Mouse (Mus musculus) hindbrain, embryonic 15.5 days (tissue): ENCODE data around the gene Usp9x. TPM values are rescaled to one million over a fixed set of nuclear protein-coding genes. Genes with fewer than 3 reads are reported as not detected.
A peak's percentile ranks its signal among the peaks of the same experiment; 100 is the strongest.

Experiments
- ATAC-seq: fragments of 200-750 bp; cut with Nextera tagmentation; 2 replicates; pipeline ENCODE4 v1.8.0; 2017; ENCODE audit warnings: low read depth, moderate number of reproducible peaks, moderate TSS enrichment; ENCODE audit not compliant: low FRiP score
- H3K27ac ChIP-seq: fragments of 300-500 bp; sonication (generic); replicated peaks from 2 replicates; pipeline ENCODE4 v1.5.1; 2015; ENCODE audit warnings: mild to moderate bottlenecking, inconsistent platforms
- H3K27me3 ChIP-seq: fragments of 300-500 bp; sonication (generic); 2 replicates; pipeline ENCODE4 v1.6.1; 2015; ENCODE audit warnings: control low read depth, inconsistent platforms
- H3K36me3 ChIP-seq: fragments of 300-500 bp; sonication (generic); 2 replicates; pipeline ENCODE4 v1.6.1; 2015; ENCODE audit warnings: control low read depth, inconsistent platforms
- H3K4me1 ChIP-seq: fragments of 300-500 bp; sonication (generic); replicated peaks from 2 replicates; pipeline ENCODE4 v1.6.1; 2015; ENCODE audit warnings: control low read depth, inconsistent platforms
- H3K4me2 ChIP-seq: fragments of 300-500 bp; sonication (generic); 2 replicates; pipeline ENCODE4 v1.6.1; 2015; ENCODE audit warnings: moderate library complexity, mild to moderate bottlenecking, inconsistent platforms
- H3K4me3 ChIP-seq: fragments of 300-500 bp; sonication (generic); 2 replicates; pipeline ENCODE4 v1.5.1; 2015; ENCODE audit warnings: mild to moderate bottlenecking, inconsistent platforms
- H3K9ac ChIP-seq: fragments of 300-500 bp; sonication (generic); 2 replicates; pipeline ENCODE4 v1.6.1; 2015; ENCODE audit warnings: inconsistent platforms
- H3K9me3 ChIP-seq: fragments of 300-500 bp; sonication (generic); 2 replicates; pipeline ENCODE4 v1.6.1; 2016; ENCODE audit warnings: control low read depth, inconsistent platforms
- WGBS: fragments of 180-500 bp; shearing (Covaris S2); methylation state at CpG from one replicate; pipeline ENCODE4 v1.1.7; 2015; 5-methylcytosine and 5-hydroxymethylcytosine counted together
- polyA plus RNA-seq: library from polyadenylated mRNA; unstranded; fragments of >200 nt; fragmentation: Nextera tagmentation; extraction: Ambion mirVana; gene quantifications from 2 replicates; pipeline ENCODE4 v1.2.1, GENCODE M21; 2015

Gene Usp9x
- polyA plus RNA-seq, 1 experiment from 2014 or later: 31.1 TPM

DNA sequence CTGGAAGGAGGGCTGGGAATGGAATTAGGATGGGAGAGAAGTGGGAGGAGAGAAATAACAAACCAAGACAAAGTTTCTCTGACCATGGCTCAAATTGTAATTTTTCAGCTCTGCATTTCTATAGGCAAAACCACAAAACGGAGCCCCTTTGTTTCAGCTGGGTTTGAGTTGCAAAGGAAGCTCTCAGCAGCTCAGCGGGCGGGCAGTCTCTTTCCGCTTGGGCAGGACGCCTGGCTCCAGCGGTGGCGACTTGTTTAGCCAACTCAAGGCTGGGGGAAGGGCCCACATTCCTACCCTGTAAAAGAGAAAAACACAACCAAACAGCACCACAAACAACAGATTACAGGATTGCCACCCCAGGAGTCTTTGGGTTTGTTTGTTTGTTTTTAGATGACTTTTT is 135.2 kb downstream of the Usp9x start:
- Histone ChIP-seq H3K9me3 (no peaks in the 10 kb centered on the region), H3K4me1 (0 out of 2 replicates have a peak, but pooled peaks cover 10% of the 10 kb centered on the region), H3K27me3 (no peaks in the 10 kb centered on the region), H3K4me3 (no peak overlapping the region), H3K9ac (no peak overlapping the region), H3K36me3 (no peaks in the 10 kb centered on the region), H3K27ac (no peak overlapping the region), H3K4me2 (no peak overlapping the region)
- no peak for ATAC-seq
- WGBS: 14% methylated on average over 7 of the region's 7 CpGs

DNA sequence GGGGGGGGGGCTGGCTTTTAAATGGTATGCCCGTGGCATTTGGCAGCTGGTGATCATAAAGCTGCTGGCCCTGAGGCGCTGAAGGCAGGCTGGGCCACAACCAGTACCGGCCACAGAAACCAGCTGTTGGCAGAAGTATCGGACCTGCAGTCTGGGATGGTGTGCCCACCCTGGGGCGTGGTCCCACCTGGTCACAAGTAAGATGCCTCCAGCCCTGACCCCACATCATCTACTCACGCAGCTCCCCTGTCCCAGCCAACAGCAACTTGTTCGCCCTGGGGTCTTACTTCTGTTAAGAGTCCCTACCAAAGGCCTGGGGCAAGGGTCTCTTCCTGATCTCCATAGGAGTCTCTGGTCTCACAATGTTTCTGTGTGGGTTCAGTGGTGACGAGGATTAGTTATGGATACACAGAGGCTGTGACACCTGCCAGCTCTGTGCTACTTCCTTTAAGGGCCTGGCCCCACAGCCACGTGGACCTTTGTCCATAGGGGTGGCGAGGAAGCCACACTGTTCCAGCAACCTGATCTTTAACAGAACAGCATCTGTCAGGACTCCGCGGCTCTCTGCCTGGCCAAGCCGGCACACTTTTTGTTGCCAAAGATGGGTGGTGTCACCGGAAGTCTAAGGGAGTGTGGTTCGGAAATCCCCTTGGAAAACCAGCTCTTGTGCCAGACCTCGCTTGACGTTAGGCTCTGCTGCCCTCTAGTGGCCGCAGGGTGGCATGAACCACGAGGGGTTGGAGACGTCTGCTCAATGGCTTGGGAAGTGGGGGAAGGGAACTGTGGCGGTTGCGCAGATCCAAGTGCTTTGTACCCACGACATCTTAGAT is 136.4 kb downstream of the Usp9x start:
- H3K27me3 ChIP-seq: no peaks in the 10 kb centered on the region
- H3K9me3 ChIP-seq: no peaks in the 10 kb centered on the region
- H3K36me3 ChIP-seq: no peaks in the 10 kb centered on the region
- ATAC-seq: peak; percentile 95
- no peak overlapping the region for H3K9ac ChIP-seq
- H3K4me1 ChIP-seq: 0 out of 2 replicates have a peak, but pooled peaks cover 10% of the 10 kb centered on the region
- H3K4me2 ChIP-seq: peak overlapping the region; percentile 46
- H3K27ac ChIP-seq: peak overlapping the region; percentile 73
- WGBS: 29% methylated on average over 23 of the region's 23 CpGs
- H3K4me3 ChIP-seq: peak overlapping the region; percentile 26

DNA sequence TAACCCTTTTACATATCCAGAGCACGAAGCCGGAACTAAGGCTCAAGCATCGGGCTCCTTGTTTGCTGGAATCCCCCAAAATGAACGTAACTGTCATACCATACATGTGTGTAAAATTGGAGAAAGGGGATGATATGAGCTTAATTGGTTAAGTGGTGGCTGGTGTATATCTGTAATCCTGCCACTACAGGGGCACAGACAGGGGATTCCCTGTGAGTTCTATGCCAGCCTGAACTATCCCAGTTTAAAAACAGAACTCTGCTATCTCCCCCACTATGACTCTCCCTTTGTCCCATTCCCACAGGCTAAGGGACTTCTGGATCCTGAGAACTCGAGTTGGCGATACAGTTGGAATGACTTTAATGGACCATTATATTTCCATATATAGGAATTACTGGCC is 137.1 kb downstream of the Usp9x start:
- peak; percentile 62 for ATAC-seq
- Histone ChIP-seq H3K9ac (peak overlapping the region; percentile 32; the same call in 1 of the 2 replicates), H3K4me1 (0 out of 2 replicates have a peak, but pooled peaks cover 10% of the 10 kb centered on the region), H3K4me2 (peak overlapping the region; percentile 46), H3K36me3 (no peaks in the 10 kb centered on the region), H3K27me3 (no peaks in the 10 kb centered on the region), H3K9me3 (no peaks in the 10 kb centered on the region), H3K27ac (peak overlapping the region; percentile 73), H3K4me3 (peak overlapping the region; percentile 26)
- 35% methylated on average over 6 of the region's 6 CpGs for WGBS

DNA sequence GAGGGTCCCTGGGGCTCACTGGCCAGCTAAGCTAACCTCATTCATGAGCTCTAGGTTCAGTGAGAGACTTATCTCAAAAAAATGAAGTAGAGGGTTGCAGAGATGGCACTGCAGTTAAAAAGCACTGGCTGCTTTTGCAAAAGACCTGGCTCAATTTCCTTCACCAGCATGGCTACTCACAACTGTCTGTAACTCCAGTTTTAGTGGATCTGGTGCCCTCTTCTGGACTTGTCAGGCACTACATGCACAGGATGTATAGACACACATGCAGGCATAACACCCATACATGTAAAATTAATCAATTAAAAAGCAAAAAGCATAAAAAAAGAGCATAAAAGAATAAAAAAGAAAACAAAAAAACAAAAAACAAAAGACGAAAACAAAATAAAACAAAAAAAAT is 143.0 kb downstream of the Usp9x start:
- WGBS: 58% methylated on average over 1 of the region's 1 CpGs
- Histone ChIP-seq H3K9me3 (no peaks in the 10 kb centered on the region), H3K27ac (no peak overlapping the region), H3K36me3 (no peaks in the 10 kb centered on the region), H3K4me1 (no peaks in the 10 kb centered on the region), H3K4me2 (no peak overlapping the region), H3K9ac (no peak overlapping the region), H3K27me3 (no peaks in the 10 kb centered on the region), H3K4me3 (no peak overlapping the region)
- no peak for ATAC-seq

Other genes with a start within 250 kb of the Usp9x start
- 95.5 and 96.6 TPM in 2 replicates for gene Ddx3x, start 209.5 kb downstream of the Usp9x start, polyA plus RNA-seq